21 mouse cellular contexts compared by ENCODE assay signal in genomic region chr1:59497741-59498613, GRCm38 (mm10). TPM values are rescaled to one million over a fixed set of nuclear protein-coding genes. Genes with fewer than 3 reads are reported as not detected.
A peak's percentile ranks its signal among the peaks of the same experiment; 100 is the strongest.
DNase-seq lines count a peak whose midpoint lies in the region; ATAC-seq and TF ChIP-seq lines count a peak whose summit lies in the region.
"Had no signal": no experiment of that assay in that cellular context is flagged by ENCODE, and none has a peak within 500 bp of the region (broad histone marks: within the 10 kb centered on the region; RNA-seq: fewer than 3 reads in every experiment).

No protein-coding gene starts in this region.

- no peaks in the 10 kb centered on the region for H3K36me3 ChIP-seq in liver, embryonic 16.5 days (ENCODE audit: control insufficient read depth, insufficient read depth)
- H3K36me3 ChIP-seq in midbrain, embryonic 10.5 days, result no peaks in the 10 kb centered on the region
- H3K36me3 ChIP-seq: hindbrain, embryonic 12.5 days; limb, embryonic 12.5 days; neural tube, embryonic 15.5 days had no signal

- H3K4me3 ChIP-seq in gastrocnemius, adult 2 months, result no peak overlapping the region
- H3K4me3 ChIP-seq in liver, embryonic 16.5 days (ENCODE audit: low read depth, low read length), result no peak overlapping the region
- H3K4me3 ChIP-seq in midbrain, embryonic 10.5 days, result no peak overlapping the region
- H3K4me3 ChIP-seq: forebrain, embryonic 13.5 days; hindbrain, embryonic 12.5 days; limb, embryonic 12.5 days; neural tube, embryonic 15.5 days had no signal

- no peak for DNase-seq in gastrocnemius, adult 2 months
- DNase-seq in gastrocnemius, postnatal 25 days, result no peak
- DNase-seq in MEL-GATA-1-ER (ENCODE audit: extremely low read depth, low read depth) (peak; percentile 68), liver (peak; percentile 11)
- no peak for DNase-seq in midbrain, embryonic 10.5 days (ENCODE audit: low spot score)
- DNase-seq in left cerebral cortex, postnatal 10 days (ENCODE audit: extremely low spot score in 1 of 2, low spot score in 2 of 2), result no peak
- DNase-seq in kidney, postnatal 4 days, result no peak
- DNase-seq: adrenal gland, postnatal 36 days; cerebellum, adult 9-10 months; heart, postnatal 14 days; kidney, postnatal 36 days; right cerebral cortex, postnatal 14 days; spleen, adult 18-20 months; thymus, postnatal 4 days had no signal

- H3K4me1 ChIP-seq in liver, embryonic 16.5 days (ENCODE audit: control insufficient read depth, low read depth, low read length), result peaks cover 22% of the 10 kb centered on the region
- H3K4me1 ChIP-seq in midbrain, embryonic 10.5 days, result no peaks in the 10 kb centered on the region
- H3K4me1 ChIP-seq: forebrain, embryonic 13.5 days; hindbrain, embryonic 12.5 days; neural tube, embryonic 15.5 days had no signal

- H3K9ac ChIP-seq in liver, embryonic 16.5 days (ENCODE audit: low read depth, low read length), result no peak overlapping the region
- H3K9ac ChIP-seq: forebrain, embryonic 13.5 days; hindbrain, embryonic 12.5 days; limb, embryonic 12.5 days; neural tube, embryonic 15.5 days had no signal

- no peaks in the 10 kb centered on the region for H3K27me3 ChIP-seq in liver, embryonic 16.5 days (ENCODE audit: control insufficient read depth, insufficient read depth, low read depth, low read length)
- H3K27me3 ChIP-seq in midbrain, embryonic 10.5 days (ENCODE audit: low read depth, poor library complexity, severe bottlenecking), result peaks cover 4% of the 10 kb centered on the region; the same call in 1 of the 2 replicates
- H3K27me3 ChIP-seq: hindbrain, embryonic 12.5 days; limb, embryonic 12.5 days; neural tube, embryonic 15.5 days had no signal

- ATAC-seq in liver, embryonic 16.5 days (ENCODE audit: low read depth), result peak; percentile 75
- ATAC-seq: forebrain, embryonic 13.5 days; midbrain, embryonic 16.5 days had no signal

- no peaks in the 10 kb centered on the region for H3K9me3 ChIP-seq in liver, embryonic 16.5 days (replicated peaks; ENCODE audit: control insufficient read depth, low read length)
- no peaks in the 10 kb centered on the region for H3K9me3 ChIP-seq in midbrain, embryonic 10.5 days (replicated peaks)
- H3K9me3 ChIP-seq: forebrain, embryonic 13.5 days; hindbrain, embryonic 12.5 days; limb, embryonic 12.5 days; neural tube, embryonic 15.5 days had no signal

- H3K4me2 ChIP-seq in liver, embryonic 16.5 days (ENCODE audit: low read depth, low read length), result no peak overlapping the region
- H3K4me2 ChIP-seq: forebrain, embryonic 13.5 days; heart, embryonic 11.5 days; hindbrain, embryonic 12.5 days; limb, embryonic 12.5 days; neural tube, embryonic 15.5 days had no signal

- 0 out of 2 replicates have a peak overlapping the region, but pooled peaks have one; percentile 21 for H3K27ac ChIP-seq in gastrocnemius, adult 2 months
- peak overlapping the region; percentile 55 for H3K27ac ChIP-seq in liver, embryonic 16.5 days (ENCODE audit: low read length)
- H3K27ac ChIP-seq in midbrain, embryonic 10.5 days (replicated peaks), result no peak overlapping the region
- H3K27ac ChIP-seq: forebrain, embryonic 13.5 days; hindbrain, embryonic 12.5 days; limb, embryonic 12.5 days; neural tube, embryonic 15.5 days had no signal

- TF ChIP-seq CTCF in gastrocnemius, adult 2 months (IDR thresholded peaks at IDR 0.05), result no peak

- 37% methylated on average over 6 of the region's 6 CpGs for WGBS in liver, embryonic 16.5 days (ENCODE audit: insufficient replicate concordance)
- WGBS in midbrain, embryonic 10.5 days, result 76% methylated on average over 6 of the region's 6 CpGs

- intact Hi-C loops in gastrocnemius, adult 2 months (cut with DNase I), result no loop called here
- intact Hi-C loops in left cerebral cortex, postnatal 10 days (cut with DNase I), result no loop called here

RNA-seq across cellular contexts. Expression of gene Fzd7, which starts 15.8 kb away (rescaled TPM):
- total RNA-seq in gastrocnemius, adult 2 months (2021), result 10 to 100 TPM; 21.6 to 42.4 TPM
- 10 to 100 TPM; 17.3 to 24.8 TPM for total RNA-seq in gastrocnemius, postnatal 25 days (2021)
- polyA plus RNA-seq in liver, embryonic 16.5 days (2015; fragmentation: Nextera tagmentation; extraction: Ambion mirVana), result 1.0 and 1.2 TPM in 2 replicates
- 5.9 and 8.6 TPM in 2 replicates for polyA plus RNA-seq in midbrain, embryonic 10.5 days (2016; fragmentation: Nextera tagmentation; extraction: Ambion mirVana)
- 1 to 10 TPM; 5.4 to 6.1 TPM for total RNA-seq in left cerebral cortex, postnatal 10 days (2021)

RNA-seq across cellular contexts. Expression of gene Gm973, which starts 18.1 kb away (rescaled TPM):
- 1 to 10 TPM in 1 of 2 experiments, under 1 TPM in 1; 0.75 to 1.7 TPM for total RNA-seq in gastrocnemius, adult 2 months (2021)
- total RNA-seq in gastrocnemius, postnatal 25 days (2021), result under 1 TPM; 0.21 to 0.23 TPM
- polyA plus RNA-seq in liver, embryonic 16.5 days (2015; fragmentation: Nextera tagmentation; extraction: Ambion mirVana), result 0.12 TPM in 1 of 2 replicates, not detected in the other
- polyA plus RNA-seq in midbrain, embryonic 10.5 days (2016; fragmentation: Nextera tagmentation; extraction: Ambion mirVana), result 9.0 and 9.4 TPM in 2 replicates
- total RNA-seq in left cerebral cortex, postnatal 10 days (2021), result 1 to 10 TPM; 4.6 to 4.8 TPM

Comparison
In these comparisons a context has a peak if more than half of its experiments do, and no peak if none do; other contexts are left out.
1. DNase-seq: peak in MEL-GATA-1-ER (single experiment) and liver (single experiment); none in gastrocnemius, adult 2 months (single experiment), gastrocnemius, postnatal 25 days (single experiment), midbrain, embryonic 10.5 days (single experiment), left cerebral cortex, postnatal 10 days (0 of 2) and kidney, postnatal 4 days (0 of 2).